Mouse (Mus musculus) leukemia stem cell, adult 10-12 weeks (primary cell): Measurements from ENCODE around the gene Vmn1r222. TPM values are rescaled to one million over a fixed set of nuclear protein-coding genes. Genes with fewer than 3 reads are reported as not detected.

Experiments used
- polyA plus RNA-seq: library from polyadenylated mRNA; stranded (reverse); fragments of >175 nt; gene quantifications from 2 replicates; pipeline ENCODE4 v1.2.3, GENCODE M21; 2012; ENCODE audit warnings: low replicate concordance

Vmn1r222 gene
- not detected in 2 replicates for polyA plus RNA-seq

DNA sequence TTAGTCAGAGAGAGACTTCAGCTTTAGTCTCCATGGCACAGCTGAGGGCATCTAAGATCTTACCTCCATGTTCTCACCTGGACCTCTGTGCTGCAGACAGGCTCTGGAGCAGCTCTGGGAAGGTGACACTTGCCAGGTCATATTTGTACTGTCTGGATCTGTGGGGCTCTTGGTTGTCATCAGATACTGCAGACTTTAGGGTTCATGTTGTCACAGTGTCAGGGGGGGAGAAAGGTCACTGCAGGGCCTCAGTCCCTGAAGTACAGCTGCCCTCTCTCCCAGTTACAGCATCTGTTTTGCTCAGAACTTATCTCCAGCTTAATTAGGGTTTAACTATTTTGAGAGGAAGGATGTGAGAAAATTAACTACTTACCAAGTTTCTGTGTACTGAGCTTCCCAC lies at the start of gene Vmn1r222:
Vmn1r222 (minus strand) TSS at position 101 of the 400 bp plus-strand sequence.

DNA sequence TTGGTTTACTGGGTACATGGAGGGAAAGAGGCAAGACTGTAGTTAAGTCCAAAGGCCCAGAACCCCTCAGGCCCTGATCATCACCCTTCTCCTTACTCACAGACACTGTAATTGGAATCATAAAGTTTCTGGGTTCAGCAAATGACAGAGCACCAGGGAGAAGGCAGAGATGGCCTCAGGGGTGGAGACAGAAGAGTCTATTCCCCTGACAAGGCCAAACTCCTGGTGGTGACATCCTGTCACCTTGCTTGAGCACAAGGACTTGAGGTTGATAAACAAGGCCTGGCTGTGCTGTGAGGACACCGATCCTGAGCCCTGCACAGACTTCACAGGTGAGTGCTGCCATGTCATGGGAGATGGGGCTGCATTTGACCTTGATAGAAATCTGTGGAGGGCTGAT lies 11.1 kb upstream of the Vmn1r222 start, which contains the start of gene Vmn1r223:
Vmn1r223 (plus strand) TSS at position 301 of the 400 bp plus-strand sequence.

DNA sequence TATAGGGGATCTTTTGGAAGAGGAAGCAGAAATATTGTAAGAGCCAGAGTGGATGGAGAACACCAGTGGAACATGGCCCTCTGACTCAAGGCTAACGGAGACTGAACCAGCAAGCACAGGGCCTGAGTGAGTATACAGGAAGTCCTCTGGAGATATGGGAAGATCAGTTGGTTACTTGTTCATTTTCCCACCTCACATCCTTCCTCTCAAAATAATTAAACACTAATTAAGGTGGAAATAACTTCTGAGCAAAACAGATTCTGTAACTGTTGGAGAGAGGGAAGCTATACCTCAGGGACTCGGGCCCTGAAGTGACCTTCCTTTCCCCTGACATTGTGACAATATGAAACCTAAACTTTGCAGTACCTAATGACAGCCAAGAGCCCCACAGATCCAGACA lies 21.9 kb downstream of the Vmn1r222 start, which contains the start of gene Vmn1r221:
Vmn1r221 (plus strand) TSS at position 301 of the 400 bp plus-strand sequence.

DNA sequence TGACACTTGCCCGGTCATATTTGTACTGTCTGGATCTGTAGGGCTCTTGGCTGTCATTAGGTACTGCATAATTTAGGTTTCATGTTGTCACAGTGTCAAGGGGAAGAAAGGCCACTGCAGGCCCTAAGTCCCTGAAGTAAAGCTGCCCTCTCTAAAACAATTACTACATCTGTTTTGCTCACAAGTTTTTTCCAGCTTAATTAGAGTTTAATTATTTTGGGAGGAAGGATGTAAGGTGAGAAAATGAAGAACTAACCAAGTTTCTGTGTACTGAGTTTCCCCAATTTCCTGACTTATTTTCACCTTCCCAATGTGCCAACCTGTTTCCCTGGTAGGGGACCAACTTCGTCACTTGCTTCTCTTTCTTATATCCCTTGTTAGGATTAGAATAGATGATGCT lies 47.9 kb downstream of the Vmn1r222 start, which contains the start of gene Vmn1r220:
Vmn1r220 (minus strand) TSS at position 101 of the 400 bp plus-strand sequence.

Other genes starting within 250 kb of the Vmn1r222 start
- gene Vmn1r213, start 228.3 kb downstream of the Vmn1r222 start, polyA plus RNA-seq = not detected in 2 replicates
- not detected in 2 replicates for gene Vmn1r214, start 205.5 kb downstream of the Vmn1r222 start, polyA plus RNA-seq
- gene Vmn1r215, start 167.9 kb downstream of the Vmn1r222 start, polyA plus RNA-seq = not detected in 2 replicates
- not detected in 2 replicates for gene Vmn1r217, start 117.7 kb downstream of the Vmn1r222 start, polyA plus RNA-seq
- 0.02 TPM in 1 of 2 replicates, not detected in the other for gene Vmn1r218, start 102.8 kb downstream of the Vmn1r222 start, polyA plus RNA-seq
- not detected in 2 replicates for gene Vmn1r219, start 76.6 kb downstream of the Vmn1r222 start, polyA plus RNA-seq
- not detected in 2 replicates for gene Vmn1r220, start 48.0 kb downstream of the Vmn1r222 start, polyA plus RNA-seq
- gene Vmn1r221, start 21.8 kb downstream of the Vmn1r222 start, polyA plus RNA-seq = not detected in 2 replicates
- gene Vmn1r223, start 11.2 kb upstream of the Vmn1r222 start, polyA plus RNA-seq = 0.03 TPM in 1 of 2 replicates, not detected in the other
- 0.23 and 1.0 TPM in 2 replicates for gene Zfp322a, start 133.3 kb upstream of the Vmn1r222 start, polyA plus RNA-seq
- gene Abt1, start 187.9 kb upstream of the Vmn1r222 start, polyA plus RNA-seq = 4.0 and 4.7 TPM in 2 replicates
- gene Btn1a1, start 230.0 kb upstream of the Vmn1r222 start, polyA plus RNA-seq = 0.12 and 0.15 TPM in 2 replicates